Mouse (Mus musculus) midbrain, postnatal 0 days (tissue): ENCODE results near the gene Thbs3. TPM values are rescaled to one million over a fixed set of nuclear protein-coding genes. Genes with fewer than 3 reads are reported as not detected.

Experiments used
- ATAC-seq: fragments of 200-750 bp; cut with Nextera tagmentation; 2 replicates; pipeline ENCODE4 v1.8.0; 2017; ENCODE audit warnings: moderate number of reproducible peaks, mild to moderate bottlenecking, moderate TSS enrichment, moderate library complexity; ENCODE audit not compliant: low FRiP score
- DNase-seq: peaks from one replicate; pipeline ENCODE4 v3.0.0-alpha.2; 2015; ENCODE audit warnings: low spot score
- H3K27ac ChIP-seq: fragments of 300-500 bp; sonication (generic); 2 replicates; pipeline ENCODE4 v1.5.1; 2014; ENCODE audit warnings: low read depth, mild to moderate bottlenecking, low read length, mixed read lengths
- H3K27me3 ChIP-seq: fragments of 300-500 bp; sonication (generic); 2 replicates; pipeline ENCODE4 v1.6.1; 2014; ENCODE audit warnings: low read length, control low read depth, mixed read lengths; ENCODE audit not compliant: insufficient read depth
- H3K36me3 ChIP-seq: fragments of 300-500 bp; sonication (generic); 2 replicates; pipeline ENCODE4 v1.6.1; 2014; ENCODE audit warnings: low read length, control low read depth, mixed read lengths; ENCODE audit not compliant: insufficient read depth
- H3K4me1 ChIP-seq: fragments of 300-500 bp; sonication (generic); 2 replicates; pipeline ENCODE4 v1.6.1; 2014; ENCODE audit warnings: mild to moderate bottlenecking, control low read depth, antibody characterized with exemption, low read length, mixed read lengths; ENCODE audit not compliant: insufficient read depth
- H3K4me2 ChIP-seq: fragments of 300-500 bp; sonication (generic); 2 replicates; pipeline ENCODE4 v1.6.1; 2014; ENCODE audit warnings: low read depth, mild to moderate bottlenecking, low read length, mixed read lengths; ENCODE audit not compliant: poor library complexity, severe bottlenecking
- H3K4me3 ChIP-seq: fragments of 300-500 bp; sonication (generic); 2 replicates; pipeline ENCODE4 v1.5.1; 2014; ENCODE audit warnings: low read depth, mild to moderate bottlenecking, low read length, moderate library complexity
- H3K9ac ChIP-seq: fragments of 300-500 bp; sonication (generic); replicated peaks from 2 replicates; pipeline ENCODE4 v1.6.1; 2014; ENCODE audit warnings: mild to moderate bottlenecking, low read length, moderate library complexity, mixed read lengths; ENCODE audit not compliant: poor library complexity, severe bottlenecking
- H3K9me3 ChIP-seq: fragments of 300-500 bp; sonication (generic); 2 replicates; pipeline ENCODE4 v1.6.1; 2016; ENCODE audit warnings: low read length, control low read depth
- CTCF ChIP-seq: IDR thresholded peaks from 2 replicates; pipeline ENCODE4 v1.5.1; 2016; ENCODE audit warnings: antibody characterized with exemption, mild to moderate bottlenecking
- WGBS: fragments of 180-500 bp; shearing (Covaris S2); extraction: QIAGEN DNeasy Blood & Tissue Kit; methylation state at CpG from one replicate; pipeline ENCODE4 v1.1.7; 2014; 5-methylcytosine and 5-hydroxymethylcytosine counted together
- polyA plus RNA-seq: library from polyadenylated mRNA; unstranded; fragments of >200 nt; fragmentation: Nextera tagmentation; extraction: Ambion mirVana; gene quantifications from 2 replicates; pipeline ENCODE4 v1.2.1, GENCODE M21; 2015
- total RNA-seq: library from RNA; depleted of rRNA; stranded (reverse); fragments of >200 nt; gene quantifications from 2 replicates; pipeline ENCODE4 v1.2.3, GENCODE M21; 2014

Thbs3 gene
- total and polyA plus RNA-seq, 2 experiments from 2014 or later: 38.5 to 39.0 TPM

DNA sequence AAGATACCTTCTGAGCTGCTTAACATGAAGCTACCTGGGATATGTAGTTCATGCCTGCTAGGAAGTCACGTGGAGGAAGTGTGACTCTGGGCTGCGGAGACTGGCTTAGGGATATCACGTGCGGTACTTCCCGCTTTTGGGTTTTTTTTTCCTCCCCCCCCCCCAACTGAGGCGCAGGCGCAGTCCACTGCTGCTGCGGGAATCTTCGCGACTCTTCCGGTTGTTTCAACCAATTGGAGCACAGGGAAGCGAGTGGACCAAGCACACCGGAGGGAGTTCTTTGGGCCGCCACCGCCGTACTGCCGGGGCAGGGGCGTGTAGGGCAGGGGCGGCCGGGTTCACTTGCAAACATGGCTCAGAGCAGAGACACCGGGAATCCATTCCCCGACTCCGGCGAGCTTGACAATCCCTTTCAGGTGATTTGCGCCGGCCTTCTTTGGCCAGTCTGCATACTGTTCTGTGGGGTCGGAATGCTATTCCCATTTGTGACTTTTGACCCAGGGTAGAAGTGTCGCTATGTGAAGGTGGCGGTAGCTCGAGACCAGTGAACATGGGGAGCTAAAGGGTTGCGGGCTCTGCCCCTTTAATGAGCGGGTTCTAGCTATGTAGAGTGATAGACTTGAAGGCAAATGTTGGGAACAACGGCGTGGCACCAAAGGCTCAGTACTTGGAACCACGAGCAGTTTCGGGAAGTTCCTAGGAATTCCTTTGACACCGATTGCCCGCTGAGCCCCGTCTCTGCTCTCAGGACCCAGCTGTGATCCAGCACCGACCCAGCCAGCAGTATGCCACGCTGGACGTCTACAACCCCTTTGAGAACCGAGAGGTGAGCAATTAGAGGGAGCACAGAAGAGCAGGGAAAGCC, 37.5 kb upstream of the Thbs3 start, which contains the start of gene Scamp3:
Gene Scamp3, plus strand, starts transcription at position 232 of the 865 bp plus-strand sequence.
- under 1% methylated on average over 43 of the region's 43 CpGs for WGBS
- no peak for TF ChIP-seq CTCF

DNA sequence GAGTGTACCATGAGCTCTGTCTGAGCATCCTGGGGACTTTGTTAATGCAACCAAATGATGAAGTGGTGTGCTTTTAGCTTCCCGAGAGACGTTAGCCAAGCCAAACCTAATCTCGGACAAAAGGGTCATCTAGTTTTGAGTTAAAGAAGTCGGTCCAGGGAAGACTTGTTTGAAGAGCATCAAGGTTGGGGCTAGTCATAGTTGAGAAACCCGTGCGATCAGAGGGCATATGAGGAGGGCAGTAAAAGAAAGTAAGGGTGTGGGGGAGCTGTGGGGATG, 36.9 kb upstream of the Thbs3 start:
- Histone ChIP-seq H3K9ac (peak overlapping the region; percentile 74), H3K4me3 (peak overlapping the region; percentile 76), H3K27ac (peak overlapping the region; percentile 74), H3K36me3 (peaks cover 62% of the 10 kb centered on the region), H3K9me3 (no peaks in the 10 kb centered on the region), H3K4me1 (peaks cover 8% of the 10 kb centered on the region), H3K27me3 (no peaks in the 10 kb centered on the region), H3K4me2 (peak overlapping the region; percentile 68)
- ATAC-seq (no peak), DNase-seq (no peak)
- TF ChIP-seq CTCF: no peak
- 12% methylated on average over 6 of the region's 6 CpGs for WGBS

More for the DNA sequence above, 37.5 kb upstream of the Thbs3 start, which contains the start of gene Scamp3:
- ATAC-seq: peak; percentile 95
- Histone ChIP-seq H3K27me3 (no peaks in the 10 kb centered on the region), H3K4me1 (peaks cover 8% of the 10 kb centered on the region), H3K9me3 (no peaks in the 10 kb centered on the region), H3K4me3 (peak within 1 kb of the TSS; percentile 76), H3K4me2 (peak within 1 kb of the TSS; percentile 68), H3K27ac (peak within 1 kb of the TSS; percentile 74), H3K36me3 (peaks cover 62% of the 10 kb centered on the region), H3K9ac (peak within 1 kb of the TSS; percentile 74)
- DNase-seq: peak; percentile 97

DNA sequence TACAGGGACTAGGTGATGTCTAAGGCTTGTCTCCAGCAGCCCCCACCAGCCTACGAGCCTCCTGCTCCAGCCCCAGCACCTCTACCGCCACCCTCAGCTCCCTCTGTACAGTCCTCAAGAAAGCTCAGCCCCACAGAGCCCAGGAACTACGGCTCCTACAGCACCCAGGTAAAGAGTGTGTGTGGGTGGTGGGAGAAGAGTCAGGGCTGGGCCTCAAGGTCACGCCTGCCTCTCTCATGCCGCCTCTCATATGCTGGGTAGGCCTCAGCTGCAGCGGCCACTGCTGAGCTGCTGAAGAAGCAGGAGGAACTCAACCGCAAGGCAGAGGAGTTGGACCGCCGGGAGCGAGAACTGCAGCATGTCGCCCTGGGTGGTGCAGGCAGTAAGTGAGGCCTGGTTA, 35.9 kb upstream of the Thbs3 start:
- WGBS: 93% methylated on average over 11 of the region's 11 CpGs
- Histone ChIP-seq H3K4me1 (peaks cover 11% of the 10 kb centered on the region), H3K9ac (no peak overlapping the region), H3K36me3 (peaks cover 53% of the 10 kb centered on the region), H3K27ac (no peak overlapping the region), H3K4me2 (no peak overlapping the region), H3K9me3 (no peaks in the 10 kb centered on the region), H3K4me3 (no peak overlapping the region), H3K27me3 (no peaks in the 10 kb centered on the region)
- TF ChIP-seq CTCF: no peak
- DNase-seq (no peak), ATAC-seq (no peak)

DNA sequence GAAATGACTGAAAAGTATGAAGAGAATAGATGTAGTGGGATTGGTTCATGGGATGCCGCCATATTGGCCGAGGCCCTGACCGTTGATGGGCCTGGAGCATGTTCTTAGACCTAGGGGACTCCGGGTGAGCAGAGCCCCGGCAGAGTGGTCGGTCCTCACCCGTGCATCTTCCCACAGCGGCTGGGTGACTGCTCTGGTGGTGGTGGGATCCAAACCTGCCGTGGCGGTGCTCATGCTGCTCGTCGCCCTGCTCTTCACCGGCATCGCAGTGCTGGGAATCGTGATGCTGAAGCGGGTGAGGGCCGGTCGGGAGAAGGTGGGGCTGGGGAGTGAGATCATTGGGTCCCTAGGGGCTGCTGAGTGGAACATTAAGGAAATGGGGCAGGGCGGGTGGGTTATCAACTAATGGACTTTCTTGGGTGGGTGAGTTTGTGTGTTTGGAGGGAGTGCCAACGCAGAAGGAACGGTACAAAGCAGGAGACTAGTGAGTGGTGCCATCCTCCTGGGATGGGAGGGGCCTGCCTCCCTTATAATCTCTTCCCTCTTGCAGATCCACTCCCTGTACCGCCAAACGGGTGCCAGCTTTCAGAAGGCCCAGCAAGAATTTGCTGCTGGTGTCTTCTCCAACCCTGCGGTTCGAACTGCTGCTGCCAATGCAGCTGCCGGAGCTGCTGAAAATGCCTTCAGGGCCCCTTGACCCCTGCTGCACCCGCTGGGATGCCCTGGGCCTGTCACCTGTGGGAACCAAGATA, 33.1 kb upstream of the Thbs3 start:
- Histone ChIP-seq H3K4me1 (peaks cover 17% of the 10 kb centered on the region), H3K27ac (0 out of 2 replicates have a peak overlapping the region, but pooled peaks have one; percentile 94), H3K4me2 (no peak overlapping the region), H3K9ac (no peak overlapping the region), H3K36me3 (peaks cover 25% of the 10 kb centered on the region), H3K4me3 (no peak overlapping the region), H3K27me3 (no peaks in the 10 kb centered on the region), H3K9me3 (no peaks in the 10 kb centered on the region)
- DNase-seq: no peak
- no peak for TF ChIP-seq CTCF
- no peak for ATAC-seq
- WGBS: 91% methylated on average over 27 of the region's 27 CpGs

DNA sequence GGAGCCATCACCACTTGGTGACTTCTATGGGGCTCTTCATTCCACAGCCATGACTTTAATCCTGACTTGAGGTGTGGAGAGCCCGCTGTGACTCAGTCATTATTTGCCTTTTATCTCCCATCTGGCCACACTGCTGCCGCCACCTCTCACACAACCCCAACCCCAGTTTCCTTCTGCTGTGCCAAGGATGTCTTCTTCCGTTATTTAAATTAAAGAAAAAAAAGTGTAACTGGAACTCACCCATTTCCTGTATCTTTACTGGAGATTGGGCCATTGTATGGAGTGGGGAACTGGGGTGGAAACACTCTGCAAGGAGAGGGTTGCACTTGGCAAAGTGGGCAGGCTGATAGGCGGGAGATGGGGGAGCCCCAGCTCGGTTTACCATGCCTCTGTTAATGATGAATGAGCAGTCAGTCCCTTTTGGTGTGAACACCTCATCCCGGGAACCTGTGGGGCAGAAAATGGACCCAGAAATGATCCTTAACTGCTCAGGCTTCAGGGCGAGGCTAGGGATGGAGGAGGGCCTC, 32.4 kb upstream of the Thbs3 start:
- Histone ChIP-seq H3K36me3 (peaks cover 30% of the 10 kb centered on the region), H3K4me1 (peaks cover 17% of the 10 kb centered on the region), H3K9ac (peak overlapping the region; percentile 90), H3K4me3 (peak overlapping the region; percentile 65), H3K27me3 (no peaks in the 10 kb centered on the region), H3K9me3 (no peaks in the 10 kb centered on the region), H3K4me2 (peak overlapping the region; percentile 88), H3K27ac (peak overlapping the region; percentile 94)
- WGBS: 48% methylated on average over 7 of the region's 7 CpGs
- DNase-seq: no peak
- TF ChIP-seq CTCF: no peak
- 0 out of 2 replicates have a peak, but pooled peaks have one; percentile 1 for ATAC-seq
